Mouse (Mus musculus) C2C12 (cell line): Measurements from ENCODE around the gene Slc38a10.
A peak's percentile ranks its signal among the peaks of the same experiment; 100 is the strongest.

Source experiments
- CTCF ChIP-seq: IDR thresholded peaks from one replicate; pipeline ENCODE4 v1.5.1; 2011; ENCODE audit not compliant: control insufficient read depth, insufficient read depth, insufficient read length
- MAX ChIP-seq: IDR thresholded peaks from one replicate; pipeline ENCODE4 v1.6.1; 2011; ENCODE audit warnings: mild to moderate bottlenecking, control low read depth

DNA sequence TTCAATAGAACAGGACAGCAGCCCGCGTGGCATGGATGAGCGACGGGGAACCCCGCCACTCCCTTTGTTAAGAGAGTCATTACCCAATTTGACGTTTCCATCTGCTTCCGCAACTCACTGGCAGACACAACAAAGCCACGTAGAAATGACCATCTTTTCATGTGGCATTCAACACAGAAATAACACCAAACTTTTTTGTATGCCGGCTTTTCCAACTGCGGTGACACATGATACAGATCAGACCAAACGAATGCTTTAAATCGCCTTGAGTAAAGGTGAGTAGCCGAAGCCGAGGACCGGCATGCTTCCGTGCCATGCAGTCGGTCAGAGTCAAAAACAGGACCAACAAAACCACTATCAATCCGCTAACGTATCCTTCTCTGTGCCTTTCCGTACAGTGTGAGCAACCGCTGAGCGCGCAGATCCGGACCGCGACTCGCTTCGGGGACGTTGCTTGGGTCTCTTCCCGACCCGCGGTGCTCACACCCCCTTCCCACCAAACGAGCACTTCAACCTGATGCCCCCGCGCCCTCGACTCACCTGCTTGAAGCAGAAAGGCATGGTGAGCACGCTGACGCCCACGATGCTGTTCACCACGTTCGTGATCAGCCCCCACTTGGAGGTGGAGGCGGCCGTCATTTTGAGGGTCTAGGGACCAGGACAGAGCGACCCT is 570 bp downstream of the Slc38a10 start:
- no peak for TF ChIP-seq CTCF
- peak; percentile 20 for TF ChIP-seq MAX
